Mouse (Mus musculus) heart, adult 2 months (tissue): ENCODE results near the gene Pros1. TPM values are rescaled to one million over a fixed set of nuclear protein-coding genes. Genes with fewer than 3 reads are reported as not detected.
A peak's percentile ranks its signal among the peaks of the same experiment; 100 is the strongest.

Experiments
- DNase-seq, 2 experiments: peaks; one replicate each; pipeline ENCODE4 v3.0.0; 2021
- H3K27ac ChIP-seq: fragments of 200-600 bp; 2 replicates; pipeline ENCODE4 v1.8.1; 2022
- H3K27me3 ChIP-seq: fragments of 200-500 bp; 2 replicates; pipeline ENCODE4 v1.6.1; 2012; ENCODE audit warnings: mild to moderate bottlenecking, low read length, inconsistent platforms, mixed read lengths; ENCODE audit not compliant: control insufficient read depth, insufficient read depth
- H3K36me3 ChIP-seq: fragments of 200-500 bp; 2 replicates; pipeline ENCODE4 v1.6.1; 2012; ENCODE audit warnings: low read length, inconsistent platforms; ENCODE audit not compliant: control insufficient read depth, insufficient read depth
- H3K4me1 ChIP-seq: fragments of 200-500 bp; 2 replicates; pipeline ENCODE4 v1.6.1; 2011; ENCODE audit warnings: low read length; ENCODE audit not compliant: control insufficient read depth, insufficient read depth
- H3K4me3 ChIP-seq: fragments of 200-600 bp; 2 replicates; pipeline ENCODE4 v1.8.1; 2022
- H3K79me2 ChIP-seq: fragments of 200-500 bp; replicated peaks from 2 replicates; pipeline ENCODE4 v1.6.1; 2012; ENCODE audit warnings: mild to moderate bottlenecking, inconsistent platforms, low read length, moderate library complexity, mixed read lengths; ENCODE audit not compliant: control insufficient read depth, insufficient read depth
- H3K9ac ChIP-seq: fragments of 200-500 bp; 2 replicates; pipeline ENCODE4 v1.6.1; 2012; ENCODE audit warnings: low read depth, mild to moderate bottlenecking, control low read depth, inconsistent platforms, low read length, mixed read lengths
- CTCF ChIP-seq: fragments of 200-600 bp; IDR thresholded peaks from 2 replicates; pipeline ENCODE4 v1.8.1; 2022; ENCODE audit warnings: antibody characterized with exemption, mild to moderate bottlenecking, moderate library complexity
- EP300 ChIP-seq: fragments of 200-500 bp; IDR thresholded peaks from 2 replicates; pipeline ENCODE4 v1.6.1; 2011; ENCODE audit warnings: low read depth, low read length, control low read depth; ENCODE audit not compliant: insufficient read depth
- POLR2A ChIP-seq: fragments of 200-500 bp; IDR thresholded peaks from 2 replicates; pipeline ENCODE4 v1.6.1; 2011; ENCODE audit warnings: mild to moderate bottlenecking, low read depth, low read length, control low read depth; ENCODE audit not compliant: insufficient read depth
- WGBS: fragments of 180-500 bp; shearing (Covaris S2); methylation state at CpG from one replicate; pipeline ENCODE4 v1.1.7; 2018; 5-methylcytosine and 5-hydroxymethylcytosine counted together
- intact Hi-C: fragments of 180-260 bp; cut with DNase I; formaldehyde crosslinking; loops from one replicate; pipeline ENCODE4 v1.15.1; 2025
- polyA plus RNA-seq: library from polyadenylated mRNA; depleted of rRNA; stranded (reverse); fragments of >200 nt; gene quantifications from 2 replicates; pipeline ENCODE4 v1.2.3, GENCODE M21; 2012
- total RNA-seq, 2 experiments: library from RNA; stranded (reverse); gene quantifications; 2 replicates each; pipeline ENCODE4 v1.2.3; 2021

The Pros1 gene
- total and polyA plus RNA-seq, 3 experiments, result 5.9 to 17.0 (median 15.5) TPM

DNA sequence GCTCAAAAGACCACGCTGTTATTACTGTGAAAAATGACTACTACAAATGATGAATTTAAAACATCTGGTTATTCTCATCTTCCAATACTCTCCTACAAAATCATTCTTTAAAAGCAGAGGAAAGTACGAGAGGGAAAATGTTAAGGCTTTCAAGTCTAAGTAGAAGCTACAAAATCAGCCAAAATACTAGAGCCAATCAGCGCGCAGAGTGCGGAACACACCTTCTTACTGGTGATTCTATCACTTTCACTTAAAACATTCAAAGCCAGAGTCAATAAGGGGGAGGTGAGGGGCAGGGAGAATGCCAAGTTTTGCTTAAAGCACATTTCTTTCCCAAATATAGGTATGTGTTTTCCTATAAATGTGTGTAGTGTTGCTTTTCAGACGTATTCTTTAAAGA lies 8.8 kb upstream of the Pros1 start:
- Histone ChIP-seq H3K4me3 (no peak overlapping the region), H3K9ac (no peak overlapping the region), H3K4me1 (no peaks in the 10 kb centered on the region; the same call in 1 of the 2 replicates), H3K79me2 (peaks cover 4% of the 10 kb centered on the region), H3K27me3 (no peaks in the 10 kb centered on the region; the same call in 1 of the 2 replicates), H3K36me3 (no peaks in the 10 kb centered on the region), H3K27ac (no peak overlapping the region)
- intact Hi-C loops, result no loop called here
- no peak for DNase-seq
- 87% methylated on average over 6 of the region's 6 CpGs for WGBS
- TF ChIP-seq EP300 (no peak), CTCF (no peak), POLR2A (no peak)

- intact Hi-C loops, result loop anchor here (1.0 kb wide), 1 partner anchor 60 kb away; the partner anchor contains the start of gene Nsun3
- TF ChIP-seq POLR2A (peak; percentile 79), CTCF (no peak)
- Histone ChIP-seq H3K9ac (peak within 1 kb of the TSS; percentile 88), H3K4me3 (peak within 1 kb of the TSS; percentile 85), H3K27me3 (no peaks in the 10 kb centered on the region), H3K4me1 (no peaks in the 10 kb centered on the region; the same call in 1 of the 2 replicates), H3K36me3 (no peaks in the 10 kb centered on the region), H3K27ac (peak within 1 kb of the TSS; percentile 89), H3K79me2 (peaks cover 4% of the 10 kb centered on the region)
- DNase-seq, result peak; percentile 90 to 96
- WGBS, result under 1% methylated on average over 52 of the region's 52 CpGs
Observed at GRCm38 (mm10) chr16:62846498-62847312, 7.4 kb upstream of the Pros1 start, which contains the start of gene Arl13b. Gene Arl13b (minus strand): TSS chr16:62847040.

- 82% methylated on average over 3 of the region's 3 CpGs for WGBS
- peaks cover 5% of the 10 kb centered on the region for H3K36me3 ChIP-seq
- H3K27me3 ChIP-seq, result no peaks in the 10 kb centered on the region
- TF ChIP-seq POLR2A, result no peak
- TF ChIP-seq CTCF, result 0 out of 2 replicates have a peak, but pooled peaks have one; percentile 6
- TF ChIP-seq EP300, result no peak
- H3K9ac ChIP-seq, result no peak overlapping the region
- H3K4me3 ChIP-seq, result no peak overlapping the region
- H3K79me2 ChIP-seq, result no peaks in the 10 kb centered on the region
- no peak overlapping the region for H3K27ac ChIP-seq
- intact Hi-C loops, result no loop called here
- DNase-seq, result no peak
- peaks cover 3% of the 10 kb centered on the region for H3K4me1 ChIP-seq
Observed at GRCm38 (mm10) chr16:62852464-62853252, 1.4 kb upstream of the Pros1 start.

GRCm38 (mm10) chr16:62853611-62854126 lies 438 bp upstream of the Pros1 start:
- 8% methylated on average over 3 of the region's 3 CpGs for WGBS

DNA sequence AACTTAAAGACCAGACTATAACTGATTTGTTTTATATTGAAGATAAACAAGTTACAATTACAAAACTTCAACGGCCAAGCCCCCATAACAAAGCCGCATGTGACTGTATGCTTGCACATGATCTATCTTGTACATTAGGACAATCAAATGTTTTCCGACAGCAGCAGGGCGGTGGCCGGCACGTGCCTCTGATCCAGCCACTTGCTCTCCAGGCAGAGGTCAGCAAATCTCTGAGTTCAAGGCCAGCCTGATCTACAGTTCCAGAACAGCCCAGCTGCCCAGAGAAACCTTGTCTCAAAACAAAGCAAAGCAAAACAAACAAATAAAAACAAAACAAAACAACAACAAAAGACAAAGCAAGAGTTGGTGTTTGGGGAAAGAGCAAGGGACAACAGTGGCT lies 1.3 kb downstream of the Pros1 start:
- Histone ChIP-seq H3K27ac (no peak overlapping the region; the same call in 1 of the 2 replicates), H3K27me3 (no peaks in the 10 kb centered on the region), H3K4me1 (peaks cover 3% of the 10 kb centered on the region), H3K4me3 (no peak overlapping the region), H3K79me2 (peaks cover 3% of the 10 kb centered on the region; the same call in 1 of the 2 replicates), H3K36me3 (peaks cover 7% of the 10 kb centered on the region), H3K9ac (no peak overlapping the region)
- no peak for TF ChIP-seq POLR2A
- intact Hi-C loops, result loop anchor here (2.0 kb wide), 1 partner anchor 69 kb away; the partner anchor contains the start of gene Nsun3
- 43% methylated on average over 6 of the region's 6 CpGs for WGBS
- DNase-seq, result no peak

More at GRCm38 (mm10) chr16:62853611-62854126, 438 bp upstream of the Pros1 start:
- Histone ChIP-seq H3K79me2 (no peaks in the 10 kb centered on the region), H3K36me3 (peaks cover 7% of the 10 kb centered on the region), H3K4me1 (peaks cover 3% of the 10 kb centered on the region), H3K27ac (peak overlapping the region; percentile 95), H3K4me3 (peak overlapping the region; percentile 70), H3K27me3 (no peaks in the 10 kb centered on the region), H3K9ac (no peak overlapping the region)
- intact Hi-C loops, result loop anchor here (2.0 kb wide), 1 partner anchor 67 kb away; the partner anchor contains the start of gene Nsun3
- DNase-seq, result no peak
- no peak for TF ChIP-seq EP300
- TF ChIP-seq POLR2A, result no peak
- TF ChIP-seq CTCF, result no peak
